Mouse (Mus musculus) T-helper 17 cell (primary cell): Measurements from ENCODE around the gene BC029722.

ENCODE experiments used
- in situ Hi-C, 2 experiments: fragments of 300-600 bp; cut with MboI, MseI; formaldehyde crosslinking; loops; 1 replicate in 1 of 2; 2 replicates in 1 of 2; pipeline ENCODE4 v1.15.1; 2025; ENCODE audit warnings: high pct_unique_total_duplicates in 2 of 2

BC029722 gene

DNA sequence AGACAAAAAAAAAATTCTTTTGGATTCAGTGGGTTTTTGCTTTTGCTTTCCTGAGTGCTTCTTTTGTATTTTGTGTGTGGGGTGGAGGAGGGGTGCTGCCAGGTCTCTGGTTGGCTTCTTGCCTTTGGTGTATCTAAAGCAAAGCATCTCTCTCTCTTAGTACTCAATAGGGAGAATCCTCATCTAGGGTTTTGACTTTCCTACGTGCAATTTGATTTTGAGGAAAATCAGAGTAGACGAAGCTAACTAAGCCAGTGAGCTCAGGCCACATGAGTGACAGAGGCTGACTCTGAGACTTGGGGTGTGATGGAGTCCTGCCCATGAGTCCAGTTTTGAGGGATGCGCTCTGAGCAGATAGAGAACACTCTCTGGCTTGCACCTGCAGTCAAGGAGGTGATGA is 39.7 kb downstream of the BC029722 start:
- in situ Hi-C loops, result loop anchor here (10.0 to 25.0 kb wide), 2 partner anchors 292 to 1525 kb away; partner anchors contain the start of gene Bpifb9a (in 1 of the 2)

GRCm38 (mm10) chr2:155779066-155779465 is 40.2 kb downstream of the BC029722 start:
- in situ Hi-C loops, result loop anchor here (10.0 to 25.0 kb wide), 2 partner anchors 292 to 1524 kb away; partner anchors contain the start of gene Bpifb9a (in 1 of the 2)

GRCm38 (mm10) chr2:155778004-155778403 is 41.2 kb downstream of the BC029722 start:
- in situ Hi-C loops, result loop anchor here (10.0 to 25.0 kb wide), 2 partner anchors 291 to 1523 kb away; partner anchors contain the start of gene Bpifb9a (in 1 of the 2)

DNA sequence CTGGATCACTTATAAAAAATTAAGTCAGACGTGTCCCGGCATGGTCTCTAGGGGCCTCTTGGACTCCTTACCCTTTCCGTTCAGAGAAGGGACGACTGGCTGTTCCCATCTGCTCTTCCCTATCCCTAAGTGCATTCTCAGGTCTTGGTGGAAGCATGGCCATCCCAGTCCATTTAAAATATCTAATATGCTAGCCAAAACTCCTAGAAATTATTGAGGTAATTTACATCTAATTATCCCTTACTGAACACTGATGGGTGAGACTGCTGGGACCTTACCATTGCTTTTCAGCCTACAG is 41.6 kb downstream of the BC029722 start:
- in situ Hi-C loops, result loop anchor here (10.0 to 25.0 kb wide), 2 partner anchors 290 to 1523 kb away; partner anchors contain the start of gene Bpifb9a (in 1 of the 2)

GRCm38 (mm10) chr2:155776824-155777687 is 42.2 kb downstream of the BC029722 start:
- in situ Hi-C loops, result loop anchor here (10.0 to 25.0 kb wide), 2 partner anchors 290 to 1522 kb away; partner anchors contain the start of gene Bpifb9a (in 1 of the 2)

DNA sequence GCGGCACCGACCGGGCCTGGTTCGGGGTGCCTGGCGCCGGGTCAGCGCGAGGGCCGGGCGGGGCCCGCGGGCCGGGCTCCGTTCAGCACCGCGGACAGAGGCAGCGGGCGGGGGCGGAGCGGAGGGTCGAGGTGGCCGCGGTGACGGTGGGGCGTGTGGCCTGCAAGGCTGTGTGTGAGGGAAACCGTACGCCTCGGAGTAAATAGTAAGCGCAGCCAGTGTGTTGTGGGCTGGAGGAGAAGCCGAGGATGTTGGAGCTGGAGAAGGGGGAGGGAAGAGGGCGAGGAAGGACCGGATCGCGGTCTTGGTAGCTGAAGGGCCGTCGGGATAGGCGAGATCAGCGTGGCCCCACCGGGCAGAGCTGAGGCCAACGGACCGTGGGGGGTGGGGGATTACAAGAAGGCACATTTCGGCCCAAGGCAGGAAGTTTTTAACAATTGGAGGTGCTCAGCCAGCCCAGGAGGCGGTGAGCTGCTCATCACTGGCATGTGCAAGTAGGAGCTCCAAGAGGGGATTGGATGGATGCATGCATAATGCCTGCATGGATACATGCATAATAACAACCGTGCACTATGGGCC is 43.5 kb downstream of the BC029722 start:
- in situ Hi-C loops, result loop anchor here (10.0 to 25.0 kb wide), 2 partner anchors 288 to 1521 kb away; partner anchors contain the start of gene Bpifb9a (in 1 of the 2)

DNA sequence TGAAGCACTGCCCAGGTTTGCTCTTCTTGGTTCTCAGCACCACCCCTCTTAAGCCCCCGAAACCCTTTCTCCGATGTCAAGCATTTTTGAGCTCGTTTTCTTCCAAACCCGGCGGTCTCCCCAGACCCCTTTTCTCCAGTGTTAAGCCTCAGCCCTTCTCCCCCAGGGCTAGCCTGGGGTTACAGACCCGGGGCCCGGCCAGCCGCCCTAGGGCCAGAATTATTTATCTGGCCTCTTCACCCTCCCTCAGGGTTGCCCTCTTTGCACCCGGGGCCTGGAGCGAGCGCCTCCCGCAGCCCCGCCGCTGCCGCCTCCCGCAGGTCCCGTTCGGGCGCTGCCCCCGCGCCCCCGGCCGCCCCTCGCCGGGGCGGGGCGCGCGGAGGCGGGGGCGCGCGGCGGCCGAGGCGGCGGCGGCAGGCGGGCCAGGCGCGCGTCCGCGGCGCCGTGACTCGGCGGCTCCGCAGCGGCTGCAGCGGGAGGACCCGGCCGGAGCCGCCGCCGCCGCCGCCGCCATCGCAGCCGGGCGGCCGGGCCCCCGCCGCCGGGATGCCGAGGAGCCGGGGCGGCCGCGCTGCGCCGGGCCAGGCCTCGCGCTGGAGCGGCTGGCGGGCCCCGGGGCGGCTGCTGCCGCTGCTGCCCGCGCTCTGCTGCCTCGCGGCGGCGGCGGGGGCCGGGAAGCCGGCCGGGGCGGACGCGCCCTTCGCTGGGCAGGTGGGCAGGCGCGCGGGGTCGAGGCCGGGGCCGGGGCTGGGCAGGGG is 44.1 kb downstream of the BC029722 start, which contains the start of gene Mmp24:
Gene Mmp24, plus strand, starts transcription at position 416 of the 758 bp plus-strand sequence.
- in situ Hi-C loops, result loop anchor here (10.0 to 25.0 kb wide), 3 partner anchors 263 to 1520 kb away; partner anchors contain the start of genes Acss2 (in 1 of the 2), Bpifb9a (in 1 of the 2) and Ggt7 (in 1 of the 2)

- in situ Hi-C loops, result loop anchor here in 1 of 2 experiments (10.0 to 25.0 kb wide), 2 partner anchors 262 to 1520 kb away; partner anchors contain the start of genes Acss2, Bpifb9a and Ggt7
Measured at GRCm38 (mm10) chr2:155774261-155774926, 44.8 kb downstream of the BC029722 start.

DNA sequence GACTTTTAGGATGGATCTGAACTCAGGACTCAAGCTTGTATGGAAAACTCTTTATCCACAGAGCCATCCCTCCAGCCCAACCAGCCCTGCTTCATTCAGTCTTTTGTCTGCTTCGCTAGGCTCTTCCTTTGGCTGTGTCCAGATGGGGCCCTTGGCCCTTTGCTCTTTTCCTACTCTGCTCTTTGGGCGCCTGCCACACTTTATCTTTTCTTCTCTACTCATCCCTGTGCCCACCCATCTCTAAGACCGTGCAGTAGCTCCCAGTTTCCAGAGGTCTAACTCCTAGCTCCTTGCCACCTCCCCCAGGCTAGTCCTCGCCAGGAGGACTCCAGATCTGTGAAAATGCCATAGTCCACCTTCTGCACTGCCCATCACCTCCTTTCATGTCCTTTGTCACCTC is 45.6 kb downstream of the BC029722 start:
- in situ Hi-C loops, result loop anchor here in 1 of 2 experiments (10.0 to 25.0 kb wide), 2 partner anchors 261 to 1519 kb away; partner anchors contain the start of genes Acss2, Bpifb9a and Ggt7
